Mouse (Mus musculus) liver, embryonic 16.5 days (tissue): ENCODE data around the gene Dcakd. TPM values are rescaled to one million over a fixed set of nuclear protein-coding genes. Genes with fewer than 3 reads are reported as not detected.

ENCODE experiments used
- ATAC-seq: fragments of 200-750 bp; cut with Nextera tagmentation; 2 replicates; pipeline ENCODE4 v1.8.0; 2017; ENCODE audit warnings: low read depth, mild to moderate bottlenecking, moderate number of reproducible peaks, moderate library complexity
- H3K27ac ChIP-seq: fragments of 300-500 bp; sonication (generic); 2 replicates; pipeline ENCODE4 v1.5.1; 2014; ENCODE audit warnings: mild to moderate bottlenecking, low read length
- H3K27me3 ChIP-seq: fragments of 300-500 bp; sonication (generic); 2 replicates; pipeline ENCODE4 v1.6.1; 2014; ENCODE audit warnings: low read depth, low read length, mixed read lengths; ENCODE audit not compliant: control insufficient read depth, insufficient read depth
- H3K36me3 ChIP-seq: fragments of 300-500 bp; sonication (generic); 2 replicates; pipeline ENCODE4 v1.6.1; 2014; ENCODE audit warnings: mild to moderate bottlenecking; ENCODE audit not compliant: control insufficient read depth, insufficient read depth
- H3K4me1 ChIP-seq: fragments of 300-500 bp; sonication (generic); 2 replicates; pipeline ENCODE4 v1.6.1; 2014; ENCODE audit warnings: low read depth, low read length, mixed read lengths; ENCODE audit not compliant: control insufficient read depth
- H3K4me2 ChIP-seq: fragments of 300-500 bp; sonication (generic); 2 replicates; pipeline ENCODE4 v1.6.1; 2014; ENCODE audit warnings: low read depth, low read length, mixed read lengths
- H3K4me3 ChIP-seq: fragments of 300-500 bp; sonication (generic); 2 replicates; pipeline ENCODE4 v1.5.1; 2014; ENCODE audit warnings: low read depth, mild to moderate bottlenecking, low read length
- H3K9ac ChIP-seq: fragments of 300-500 bp; sonication (generic); 2 replicates; pipeline ENCODE4 v1.6.1; 2014; ENCODE audit warnings: low read depth, low read length
- H3K9me3 ChIP-seq: fragments of 300-500 bp; sonication (generic); replicated peaks from 2 replicates; pipeline ENCODE4 v1.6.1; 2016; ENCODE audit warnings: low read length; ENCODE audit not compliant: control insufficient read depth
- WGBS: fragments of 180-500 bp; shearing (Covaris S2); extraction: QIAGEN DNeasy Blood & Tissue Kit; methylation state at CpG from one replicate; pipeline ENCODE4 v1.1.7; 2014; ENCODE audit not compliant: insufficient replicate concordance; 5-methylcytosine and 5-hydroxymethylcytosine counted together
- polyA plus RNA-seq: library from polyadenylated mRNA; unstranded; fragments of >200 nt; fragmentation: Nextera tagmentation; extraction: Ambion mirVana; gene quantifications from 2 replicates; pipeline ENCODE4 v1.2.1, GENCODE M21; 2015

Dcakd gene
- polyA plus RNA-seq, 1 experiment from 2014 or later = 29.0 TPM

DNA sequence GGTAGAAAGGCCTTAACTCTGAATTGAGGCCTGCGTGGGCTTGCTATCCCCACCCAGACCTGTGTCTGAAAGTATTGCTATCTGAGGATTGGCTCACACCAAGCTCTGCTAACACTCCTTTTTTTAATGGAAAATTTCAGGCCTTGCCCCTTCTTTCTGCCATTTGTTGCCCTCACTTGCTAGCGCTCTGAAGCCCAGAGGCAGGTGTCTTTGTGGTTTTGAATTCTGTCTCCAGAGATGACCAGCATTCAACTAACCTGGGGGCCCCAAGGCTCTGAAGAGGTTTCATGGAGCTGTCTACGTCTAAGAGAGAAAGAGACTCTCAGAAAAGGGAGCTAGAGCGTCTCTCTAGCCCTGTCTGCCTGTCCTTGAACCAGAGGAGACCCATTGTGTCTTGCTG, 40.1 kb upstream of the Dcakd start:
- no peak overlapping the region for H3K9ac ChIP-seq
- peaks cover 45% of the 10 kb centered on the region for H3K36me3 ChIP-seq
- no peaks in the 10 kb centered on the region for H3K9me3 ChIP-seq
- no peak overlapping the region for H3K4me2 ChIP-seq
- no peaks in the 10 kb centered on the region for H3K27me3 ChIP-seq
- WGBS = 93% methylated on average over 4 of the region's 4 CpGs
- H3K4me1 ChIP-seq = no peaks in the 10 kb centered on the region
- no peak for ATAC-seq
- no peak overlapping the region for H3K4me3 ChIP-seq
- H3K27ac ChIP-seq = no peak overlapping the region

DNA sequence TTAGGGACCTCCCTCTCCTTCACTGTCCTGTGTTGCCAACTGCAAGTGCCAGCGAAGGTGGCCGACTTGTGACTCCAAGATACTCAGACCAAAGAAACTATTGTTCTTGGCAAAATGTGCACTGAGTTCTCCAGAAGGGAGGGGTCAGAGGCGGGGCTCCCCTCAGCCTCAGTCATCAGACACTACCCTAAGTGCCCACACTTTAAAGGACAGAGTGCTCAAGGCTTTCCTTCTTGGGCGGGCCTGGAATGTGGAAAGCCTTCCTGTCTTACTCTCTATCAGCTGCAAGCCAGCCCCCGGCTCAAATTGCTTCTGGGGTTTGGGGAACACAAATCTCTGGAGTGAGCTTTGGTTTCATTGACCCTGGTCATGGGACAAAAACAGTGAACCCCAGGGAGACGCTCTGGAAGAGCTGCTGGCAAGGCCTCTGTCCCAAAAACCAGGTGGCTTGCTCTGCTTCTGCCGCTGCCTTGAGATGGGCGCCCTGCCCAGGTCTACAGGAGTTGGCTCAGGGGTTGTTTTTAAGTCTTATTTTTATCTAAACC, 39.4 kb upstream of the Dcakd start:
- Histone ChIP-seq H3K9ac (no peak overlapping the region), H3K9me3 (no peaks in the 10 kb centered on the region), H3K27me3 (no peaks in the 10 kb centered on the region), H3K36me3 (peaks cover 49% of the 10 kb centered on the region), H3K27ac (no peak overlapping the region), H3K4me3 (no peak overlapping the region), H3K4me1 (no peaks in the 10 kb centered on the region), H3K4me2 (no peak overlapping the region)
- ATAC-seq = no peak
- WGBS = 83% methylated on average over 8 of the region's 8 CpGs

DNA sequence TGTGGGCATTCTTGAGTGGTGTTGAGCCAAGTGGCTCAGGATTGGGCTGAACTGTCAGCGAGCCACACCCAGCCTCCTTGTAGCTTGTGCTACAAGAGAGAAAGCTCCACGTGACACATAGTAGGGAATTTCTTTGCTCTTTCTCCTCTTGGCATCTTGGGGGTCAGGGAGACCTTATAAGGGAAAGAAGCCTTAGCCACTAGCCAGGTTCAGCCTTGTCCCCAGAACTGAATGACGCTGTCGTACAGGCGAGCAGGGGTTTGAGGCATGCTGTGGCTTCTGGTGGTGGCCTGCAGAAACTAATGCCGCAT, 38.9 kb upstream of the Dcakd start:
- H3K4me3 ChIP-seq = no peak overlapping the region
- 88% methylated on average over 6 of the region's 6 CpGs for WGBS
- H3K4me1 ChIP-seq = no peaks in the 10 kb centered on the region
- no peak overlapping the region for H3K9ac ChIP-seq
- H3K36me3 ChIP-seq = peaks cover 50% of the 10 kb centered on the region
- H3K27me3 ChIP-seq = no peaks in the 10 kb centered on the region
- ATAC-seq = no peak
- H3K27ac ChIP-seq = no peak overlapping the region
- no peaks in the 10 kb centered on the region for H3K9me3 ChIP-seq
- no peak overlapping the region for H3K4me2 ChIP-seq

DNA sequence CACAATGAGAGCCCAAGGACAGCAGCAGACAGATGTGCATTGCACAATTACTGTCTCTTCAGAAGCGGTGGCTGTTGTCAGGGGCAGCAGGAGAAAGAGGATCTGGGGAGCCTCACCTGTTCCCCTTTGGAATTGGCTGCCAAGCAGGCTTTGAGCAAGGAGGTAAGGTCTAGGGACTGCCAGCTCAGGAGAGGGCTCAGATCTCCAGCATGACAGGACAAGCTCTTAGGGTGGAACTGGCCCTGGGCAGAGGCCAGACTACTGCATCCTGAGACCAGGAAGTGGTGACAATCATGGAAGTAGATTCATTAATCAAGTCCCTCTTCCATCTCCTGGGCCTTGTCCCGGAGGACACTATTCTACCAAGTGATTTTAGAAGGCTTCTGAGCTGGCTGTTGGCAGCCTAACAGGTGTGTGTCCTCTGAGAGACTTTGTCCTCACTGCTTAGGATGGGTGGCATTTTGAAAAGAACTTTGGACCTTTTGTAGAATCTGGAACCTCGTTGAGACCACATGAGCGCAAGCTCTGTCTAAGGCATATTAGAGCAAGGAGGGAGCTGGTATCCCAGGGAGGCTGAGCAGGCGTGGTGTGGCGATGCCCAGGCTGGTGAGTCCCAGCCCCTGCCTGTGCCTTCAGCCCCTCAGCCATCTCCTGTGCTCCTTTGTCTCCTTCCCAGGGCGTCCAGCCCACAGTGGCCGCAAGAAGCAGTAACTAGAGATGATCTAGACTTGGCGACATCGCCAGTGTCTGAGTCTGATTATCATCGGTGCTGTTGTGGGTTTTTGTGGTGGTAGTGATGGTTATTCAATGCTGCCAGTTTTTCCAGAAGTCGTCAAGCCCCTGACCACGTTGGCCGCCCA, 38.3 kb upstream of the Dcakd start:
- Histone ChIP-seq H3K4me3 (no peak overlapping the region), H3K4me2 (no peak overlapping the region), H3K9me3 (no peaks in the 10 kb centered on the region), H3K9ac (no peak overlapping the region), H3K4me1 (no peaks in the 10 kb centered on the region), H3K27ac (no peak overlapping the region), H3K36me3 (peaks cover 56% of the 10 kb centered on the region), H3K27me3 (no peaks in the 10 kb centered on the region)
- 86% methylated on average over 14 of the region's 14 CpGs for WGBS
- ATAC-seq = no peak

DNA sequence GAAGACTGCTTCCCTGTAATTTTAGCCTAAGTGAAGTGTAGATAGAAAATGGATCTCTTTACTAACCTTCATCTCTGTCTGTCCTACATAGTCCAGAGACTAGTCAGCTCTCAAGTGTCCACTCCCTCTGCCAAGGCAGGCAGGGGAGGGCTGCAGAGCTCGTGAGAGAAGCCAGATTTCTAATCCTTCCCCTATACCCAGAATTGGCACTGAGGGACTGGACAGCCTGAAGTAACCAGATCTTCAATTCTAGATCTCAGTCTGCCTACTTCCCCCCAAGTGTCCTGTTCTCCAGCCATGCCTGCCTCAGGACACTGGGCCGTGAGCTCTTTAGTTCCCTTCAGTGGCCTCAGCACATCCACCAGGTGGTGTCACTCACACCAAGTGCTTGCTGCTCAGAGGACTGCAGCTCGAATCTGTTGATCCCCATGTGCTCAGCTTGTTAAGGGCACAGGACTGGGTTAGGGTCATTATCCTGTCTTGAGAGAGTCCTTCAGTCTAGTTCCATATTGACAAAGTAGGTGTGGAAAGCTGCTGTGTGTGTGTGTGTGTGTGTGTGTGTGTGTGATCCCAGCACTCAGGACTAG, 30.5 kb upstream of the Dcakd start:
- no peaks in the 10 kb centered on the region for H3K9me3 ChIP-seq
- no peak overlapping the region for H3K4me3 ChIP-seq
- H3K36me3 ChIP-seq = peaks cover 63% of the 10 kb centered on the region
- H3K27me3 ChIP-seq = no peaks in the 10 kb centered on the region
- H3K27ac ChIP-seq = no peak overlapping the region
- no peak overlapping the region for H3K9ac ChIP-seq
- H3K4me1 ChIP-seq = no peaks in the 10 kb centered on the region
- H3K4me2 ChIP-seq = no peak overlapping the region
- no peak for ATAC-seq
- WGBS = 61% methylated on average over 3 of the region's 3 CpGs

DNA sequence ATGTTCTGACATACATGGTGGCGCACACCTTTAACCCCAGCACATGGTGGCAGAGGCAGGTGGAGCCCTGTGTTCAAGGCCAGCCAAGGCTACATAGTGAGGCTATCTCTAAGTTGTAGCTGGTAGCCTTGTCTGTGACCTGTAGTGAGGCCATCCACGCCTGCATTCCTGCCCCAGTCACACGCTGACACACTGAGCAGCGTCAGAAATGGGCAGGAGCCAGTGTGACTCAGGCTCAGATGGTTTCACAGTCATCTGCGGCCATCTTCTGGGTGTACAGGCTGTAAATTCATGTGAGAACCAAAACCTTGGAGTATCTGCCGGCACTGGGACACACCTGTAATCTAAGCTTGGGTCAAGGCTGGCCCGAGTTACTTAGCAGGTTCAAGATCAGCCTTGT, 28.5 kb upstream of the Dcakd start:
- Histone ChIP-seq H3K36me3 (peaks cover 63% of the 10 kb centered on the region), H3K9me3 (no peaks in the 10 kb centered on the region), H3K27ac (no peak overlapping the region), H3K4me1 (no peaks in the 10 kb centered on the region), H3K4me2 (no peak overlapping the region), H3K4me3 (no peak overlapping the region), H3K27me3 (no peaks in the 10 kb centered on the region), H3K9ac (no peak overlapping the region)
- WGBS = 88% methylated on average over 7 of the region's 7 CpGs
- no peak for ATAC-seq

DNA sequence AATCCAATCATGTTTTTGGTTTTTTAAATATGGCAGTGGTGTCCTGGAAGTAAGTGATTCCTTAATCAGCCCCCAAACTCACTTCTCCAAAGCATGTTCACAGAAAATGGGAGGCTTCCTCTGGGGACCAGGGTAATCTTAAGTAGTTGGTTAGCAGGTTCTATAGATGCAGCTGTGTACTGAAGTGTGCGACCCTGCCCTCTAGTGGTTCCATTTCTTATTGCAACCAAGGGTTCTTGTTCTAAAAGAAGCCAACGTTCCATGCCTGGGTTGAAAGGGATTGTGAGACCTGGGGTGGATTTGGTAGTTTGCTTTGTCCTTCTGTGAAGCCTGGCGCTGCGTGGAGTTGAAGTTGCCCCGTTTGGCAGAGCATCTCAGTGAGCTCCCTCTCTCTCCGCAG, 26.7 kb upstream of the Dcakd start:
- H3K9ac ChIP-seq = no peak overlapping the region
- H3K4me2 ChIP-seq = no peak overlapping the region
- H3K4me3 ChIP-seq = no peak overlapping the region
- H3K27me3 ChIP-seq = no peaks in the 10 kb centered on the region
- ATAC-seq = no peak
- peaks cover 62% of the 10 kb centered on the region for H3K36me3 ChIP-seq
- WGBS = 38% methylated on average over 6 of the region's 6 CpGs
- H3K9me3 ChIP-seq = no peaks in the 10 kb centered on the region
- H3K27ac ChIP-seq = no peak overlapping the region
- no peaks in the 10 kb centered on the region; the same call in 1 of the 2 replicates for H3K4me1 ChIP-seq

DNA sequence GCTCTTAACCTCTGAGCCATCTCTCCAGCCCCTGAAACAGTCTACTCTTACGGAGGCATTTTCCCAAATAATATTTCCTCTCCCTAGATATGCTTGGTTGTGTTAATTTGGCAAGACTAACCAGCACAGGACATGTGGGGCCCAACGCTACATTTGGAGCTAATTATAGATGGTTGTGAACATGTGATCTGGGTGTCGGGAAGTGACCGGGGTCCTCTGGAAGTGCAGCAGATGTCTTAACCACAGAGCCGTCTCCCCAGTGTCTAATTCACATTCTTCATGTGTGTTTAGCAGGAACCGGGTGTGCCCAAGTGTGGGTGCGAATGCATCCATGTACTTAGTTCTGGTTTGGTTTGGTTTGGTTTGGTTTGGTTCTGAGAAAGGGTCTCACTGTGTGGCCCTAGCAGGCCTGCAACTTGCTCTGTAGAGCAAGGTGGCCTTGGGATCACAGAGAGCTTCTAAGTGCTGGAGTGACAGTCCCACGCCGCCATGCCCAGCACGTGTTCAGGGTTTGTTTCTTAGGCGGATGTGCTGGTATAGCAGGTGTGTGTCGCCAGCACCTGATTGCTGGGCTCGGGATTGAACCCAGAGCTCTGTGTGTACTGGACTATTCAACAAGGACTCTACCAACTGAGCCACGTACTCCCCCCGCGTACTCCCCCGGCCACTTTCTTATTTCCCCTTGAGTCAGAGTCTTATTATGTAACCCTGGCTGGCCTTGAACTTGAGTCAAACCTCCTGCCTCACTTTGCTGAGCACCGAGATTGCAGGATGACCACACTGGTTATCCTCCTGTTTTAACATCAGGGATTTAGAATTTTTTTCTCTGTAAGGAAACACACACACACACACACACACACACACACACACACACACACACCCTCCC, 25.3 kb upstream of the Dcakd start:
- Histone ChIP-seq H3K4me2 (no peak overlapping the region), H3K9ac (no peak overlapping the region), H3K9me3 (no peaks in the 10 kb centered on the region), H3K36me3 (peaks cover 52% of the 10 kb centered on the region), H3K27me3 (no peaks in the 10 kb centered on the region), H3K4me1 (no peaks in the 10 kb centered on the region; the same call in 1 of the 2 replicates), H3K4me3 (no peak overlapping the region), H3K27ac (no peak overlapping the region)
- 83% methylated on average over 18 of the region's 18 CpGs for WGBS
- no peak for ATAC-seq
